Mouse (Mus musculus) kidney, embryonic 16.5 days (tissue): Measurements from ENCODE around the gene Tctex1d1. TPM values are rescaled to one million over a fixed set of nuclear protein-coding genes. Genes with fewer than 3 reads are reported as not detected.

Experiments
- ATAC-seq: fragments of 200-750 bp; cut with Nextera tagmentation; 2 replicates; pipeline ENCODE4 v1.8.0; 2017; ENCODE audit warnings: moderate TSS enrichment; ENCODE audit not compliant: low FRiP score, low TSS enrichment
- H3K27ac ChIP-seq: fragments of 300-500 bp; sonication (generic); 2 replicates; pipeline ENCODE4 v1.5.1; 2014; ENCODE audit warnings: low read length
- H3K27me3 ChIP-seq: fragments of 300-500 bp; sonication (generic); 2 replicates; pipeline ENCODE4 v1.6.1; 2014; ENCODE audit warnings: low read length, control low read depth, mixed read lengths; ENCODE audit not compliant: insufficient read depth
- H3K36me3 ChIP-seq: fragments of 300-500 bp; sonication (generic); 2 replicates; pipeline ENCODE4 v1.6.1; 2014; ENCODE audit warnings: low read length, control low read depth, mixed read lengths; ENCODE audit not compliant: insufficient read depth
- H3K4me1 ChIP-seq: fragments of 300-500 bp; sonication (generic); 2 replicates; pipeline ENCODE4 v1.6.1; 2014; ENCODE audit warnings: low read length, control low read depth, mixed read lengths; ENCODE audit not compliant: insufficient read depth
- H3K4me2 ChIP-seq: fragments of 300-500 bp; sonication (generic); replicated peaks from 2 replicates; pipeline ENCODE4 v1.6.1; 2014; ENCODE audit warnings: low read depth, low read length
- H3K4me3 ChIP-seq: fragments of 300-500 bp; sonication (generic); 2 replicates; pipeline ENCODE4 v1.5.1; 2014; ENCODE audit warnings: mild to moderate bottlenecking, low read length
- H3K9ac ChIP-seq: fragments of 300-500 bp; sonication (generic); replicated peaks from 2 replicates; pipeline ENCODE4 v1.6.1; 2014; ENCODE audit warnings: low read length
- H3K9me3 ChIP-seq: fragments of 300-500 bp; sonication (generic); 2 replicates; pipeline ENCODE4 v1.6.1; 2016; ENCODE audit warnings: low read length, control low read depth
- WGBS: fragments of 180-500 bp; shearing (Covaris S2); extraction: QIAGEN DNeasy Blood & Tissue Kit; methylation state at CpG from one replicate; pipeline ENCODE4 v1.1.7; 2014; 5-methylcytosine and 5-hydroxymethylcytosine counted together
- polyA plus RNA-seq: library from polyadenylated mRNA; unstranded; fragments of >200 nt; fragmentation: Nextera tagmentation; extraction: Ambion mirVana; gene quantifications from 2 replicates; pipeline ENCODE4 v1.2.1, GENCODE M21; 2015

Gene Tctex1d1
- polyA plus RNA-seq = 0.51 and 0.61 TPM in 2 replicates

DNA sequence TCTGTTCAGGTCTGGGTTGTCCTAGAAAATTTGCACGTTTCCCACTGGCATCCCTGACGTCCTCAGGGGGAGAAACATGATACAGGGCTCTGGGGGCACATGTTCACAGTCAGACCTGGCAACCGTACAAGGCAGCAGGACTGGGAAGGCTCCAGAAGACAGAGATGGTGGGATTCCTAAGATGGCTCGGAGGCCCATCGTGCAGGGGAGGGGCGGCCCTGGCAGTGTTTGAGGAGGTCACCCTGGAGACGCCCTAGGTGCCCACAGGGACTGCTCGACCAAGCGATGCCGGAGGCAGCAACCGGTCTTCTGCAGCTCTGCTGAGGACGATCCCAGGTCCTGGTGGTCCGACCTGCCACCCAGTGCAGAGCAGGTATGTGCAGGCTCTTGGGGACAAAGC is at the start of gene Tctex1d1:
TSS of gene Tctex1d1 (plus strand) at position 167 of the 400 bp plus-strand sequence.
- Histone ChIP-seq H3K9ac (peak within 1 kb of the TSS; percentile 5; the same call in 1 of the 2 replicates), H3K27me3 (peaks cover 6% of the 10 kb centered on the region; the same call in 1 of the 2 replicates), H3K36me3 (no peaks in the 10 kb centered on the region), H3K9me3 (no peaks in the 10 kb centered on the region), H3K4me3 (peak within 1 kb of the TSS; percentile 34), H3K4me2 (peak within 1 kb of the TSS; percentile 58), H3K4me1 (peaks cover 12% of the 10 kb centered on the region; the same call in 1 of the 2 replicates), H3K27ac (no peak within 1 kb of the TSS)
- WGBS = 2% methylated on average over 13 of the region's 13 CpGs
- peak; percentile 76 for ATAC-seq

DNA sequence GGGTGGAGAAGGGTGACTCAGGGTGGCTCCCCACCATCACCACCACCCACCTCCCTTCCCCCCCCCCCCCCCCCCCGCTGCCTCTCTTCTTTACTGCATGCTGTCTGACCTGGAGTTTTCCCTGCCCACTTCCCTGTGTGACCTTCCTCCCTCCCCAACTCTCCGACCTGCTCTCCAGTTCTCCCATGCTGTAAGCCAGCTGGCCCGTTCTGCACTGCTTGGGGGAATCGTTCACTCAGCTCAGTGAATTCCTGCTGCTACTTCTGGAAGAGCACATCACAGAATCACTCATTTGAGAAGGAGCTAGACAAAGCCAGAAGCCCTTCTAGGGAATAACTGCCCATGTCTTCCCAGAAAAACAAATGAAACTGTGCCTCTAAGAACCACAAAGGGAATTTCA is 48.9 kb upstream of the Tctex1d1 start:
- Histone ChIP-seq H3K27ac (no peak overlapping the region), H3K9ac (no peak overlapping the region), H3K9me3 (no peaks in the 10 kb centered on the region), H3K27me3 (no peaks in the 10 kb centered on the region), H3K36me3 (no peaks in the 10 kb centered on the region), H3K4me3 (no peak overlapping the region), H3K4me1 (no peaks in the 10 kb centered on the region), H3K4me2 (no peak overlapping the region)
- ATAC-seq = no peak
- WGBS = 25% methylated on average over 3 of the region's 4 CpGs

DNA sequence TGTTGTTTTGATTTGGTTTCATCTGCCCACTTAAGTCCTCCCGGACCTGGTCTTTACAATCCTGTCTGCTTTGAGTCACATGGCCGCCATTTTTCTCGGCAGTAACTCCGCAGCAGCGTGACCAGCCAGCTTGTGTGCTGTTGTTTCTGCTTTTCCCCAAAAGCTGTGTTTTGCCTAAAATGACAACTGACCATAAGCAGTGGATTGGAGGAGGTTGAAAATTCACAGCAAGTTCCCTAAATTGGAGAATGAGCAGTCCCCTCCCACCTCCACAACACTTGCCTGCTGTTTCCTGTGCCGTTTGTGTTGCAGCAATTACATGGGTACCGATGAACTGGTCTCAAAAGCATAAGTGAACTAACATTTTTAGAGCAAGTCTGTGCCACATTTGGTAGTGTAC is 47.7 kb upstream of the Tctex1d1 start:
- Histone ChIP-seq H3K27ac (no peak overlapping the region), H3K36me3 (no peaks in the 10 kb centered on the region), H3K9me3 (no peaks in the 10 kb centered on the region), H3K4me3 (no peak overlapping the region), H3K9ac (no peak overlapping the region), H3K4me1 (no peaks in the 10 kb centered on the region), H3K27me3 (no peaks in the 10 kb centered on the region), H3K4me2 (no peak overlapping the region)
- ATAC-seq = no peak
- 63% methylated on average over 7 of the region's 7 CpGs for WGBS

- Histone ChIP-seq H3K4me3 (no peak overlapping the region), H3K27me3 (no peaks in the 10 kb centered on the region), H3K36me3 (no peaks in the 10 kb centered on the region), H3K27ac (no peak overlapping the region), H3K4me1 (no peaks in the 10 kb centered on the region), H3K9ac (no peak overlapping the region), H3K4me2 (no peak overlapping the region), H3K9me3 (no peaks in the 10 kb centered on the region)
- 76% methylated on average over 3 of the region's 3 CpGs for WGBS
- ATAC-seq = no peak
These were observed 38.1 kb upstream of the Tctex1d1 start for GRCm38 (mm10) chr4:102940266-102940665.

DNA sequence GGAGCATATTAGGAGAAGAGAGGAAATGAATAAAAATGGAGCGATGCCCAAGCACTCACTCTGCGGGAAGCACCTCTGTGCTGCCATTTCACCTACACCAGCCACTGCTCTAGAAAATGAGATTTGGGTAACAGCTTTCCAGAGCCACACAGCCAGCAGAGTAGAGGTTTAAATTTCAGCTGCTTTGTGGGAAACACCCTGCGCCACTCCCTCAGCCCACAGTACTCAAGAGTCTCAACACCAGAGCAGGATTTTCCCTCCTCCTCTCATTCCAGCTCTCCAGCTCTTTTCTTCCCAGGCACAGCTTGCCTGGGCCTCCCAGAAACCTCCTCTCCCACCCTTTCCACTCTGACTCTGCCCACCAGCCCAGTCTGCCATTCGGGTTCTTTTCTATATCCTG is 37.7 kb upstream of the Tctex1d1 start:
- no peak overlapping the region for H3K4me3 ChIP-seq
- WGBS = 79% methylated on average over 4 of the region's 4 CpGs
- no peak overlapping the region for H3K4me2 ChIP-seq
- H3K4me1 ChIP-seq = no peaks in the 10 kb centered on the region
- no peaks in the 10 kb centered on the region for H3K36me3 ChIP-seq
- no peaks in the 10 kb centered on the region for H3K27me3 ChIP-seq
- H3K9me3 ChIP-seq = no peaks in the 10 kb centered on the region
- ATAC-seq = no peak
- H3K9ac ChIP-seq = no peak overlapping the region
- H3K27ac ChIP-seq = no peak overlapping the region

GRCm38 (mm10) chr4:102944325-102944724 is 34.1 kb upstream of the Tctex1d1 start:
- Histone ChIP-seq H3K4me1 (no peaks in the 10 kb centered on the region), H3K36me3 (no peaks in the 10 kb centered on the region), H3K9ac (no peak overlapping the region), H3K4me3 (no peak overlapping the region), H3K27me3 (no peaks in the 10 kb centered on the region), H3K9me3 (no peaks in the 10 kb centered on the region), H3K4me2 (no peak overlapping the region), H3K27ac (no peak overlapping the region)
- 71% methylated on average over 6 of the region's 6 CpGs for WGBS
- no peak for ATAC-seq

- H3K4me1 ChIP-seq = no peaks in the 10 kb centered on the region
- no peak overlapping the region for H3K27ac ChIP-seq
- no peak overlapping the region for H3K9ac ChIP-seq
- WGBS = 73% methylated on average over 2 of the region's 2 CpGs
- no peak for ATAC-seq
- H3K4me2 ChIP-seq = no peak overlapping the region
- no peak overlapping the region for H3K4me3 ChIP-seq
- H3K9me3 ChIP-seq = no peaks in the 10 kb centered on the region
- H3K36me3 ChIP-seq = no peaks in the 10 kb centered on the region
- no peaks in the 10 kb centered on the region for H3K27me3 ChIP-seq
These were observed 25.9 kb upstream of the Tctex1d1 start for GRCm38 (mm10) chr4:102952476-102952875.

DNA sequence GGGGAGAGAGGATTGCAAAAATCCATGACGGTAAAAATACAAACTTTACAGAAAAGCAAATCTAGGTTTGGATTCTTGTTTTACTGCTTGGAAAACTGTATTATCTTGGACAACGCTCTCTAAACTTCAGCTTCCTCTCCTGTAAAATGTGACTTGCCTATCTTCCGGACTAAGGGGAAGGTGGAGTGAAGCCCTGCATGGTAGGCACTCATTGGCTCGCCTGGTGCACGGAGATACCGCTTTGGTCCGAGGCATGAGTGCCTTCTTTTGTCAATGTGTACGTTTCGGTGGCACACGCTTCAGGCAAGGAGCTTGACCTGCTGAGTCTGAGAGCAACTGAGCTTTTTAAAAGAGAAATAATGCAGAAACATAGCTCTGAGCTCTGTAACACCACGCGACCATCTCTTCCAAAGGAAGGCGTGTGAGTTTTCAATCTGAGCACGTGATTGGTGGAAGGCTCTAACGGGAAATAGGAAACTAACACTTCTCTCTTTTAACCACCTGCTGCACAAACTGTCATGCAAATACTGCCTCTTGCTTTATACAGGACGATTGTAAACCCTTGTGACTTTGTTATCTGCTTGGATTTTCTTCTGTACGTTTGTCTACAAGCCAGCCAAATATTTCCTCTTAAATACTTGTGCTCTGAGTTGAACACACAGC is 23.0 kb upstream of the Tctex1d1 start:
- WGBS = 74% methylated on average over 17 of the region's 17 CpGs
- no peak overlapping the region for H3K4me2 ChIP-seq
- ATAC-seq = no peak

DNA sequence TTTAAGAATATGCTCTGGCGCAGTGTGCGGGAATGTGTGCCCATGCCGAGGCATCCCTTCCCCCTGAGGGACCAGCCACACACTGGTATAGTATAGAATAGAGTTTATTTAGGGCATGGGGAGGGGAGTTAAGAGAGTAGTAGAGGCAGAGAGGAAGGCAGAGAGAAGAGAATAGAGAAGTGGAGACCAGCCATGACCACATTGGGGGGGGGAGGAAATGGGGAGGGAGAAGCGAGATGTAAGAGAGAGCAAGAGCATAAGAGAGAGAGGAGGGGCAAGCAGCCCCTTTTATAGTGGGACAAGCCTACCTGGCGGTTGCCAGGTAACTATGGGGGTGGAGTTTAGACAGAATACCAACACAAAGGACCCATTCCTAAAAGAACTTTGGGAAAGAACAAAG is 19.0 kb upstream of the Tctex1d1 start:
- Histone ChIP-seq H3K9me3 (no peaks in the 10 kb centered on the region), H3K36me3 (no peaks in the 10 kb centered on the region), H3K4me2 (no peak overlapping the region), H3K4me1 (no peaks in the 10 kb centered on the region), H3K9ac (no peak overlapping the region), H3K27me3 (no peaks in the 10 kb centered on the region), H3K27ac (no peak overlapping the region), H3K4me3 (no peak overlapping the region)
- WGBS = 86% methylated on average over 5 of the region's 5 CpGs
- no peak for ATAC-seq

More for the DNA sequence above, 23.0 kb upstream of the Tctex1d1 start:
- H3K36me3 ChIP-seq = no peaks in the 10 kb centered on the region
- no peak overlapping the region for H3K27ac ChIP-seq
- no peaks in the 10 kb centered on the region for H3K27me3 ChIP-seq
- H3K9ac ChIP-seq = no peak overlapping the region
- H3K4me3 ChIP-seq = no peak overlapping the region
- H3K4me1 ChIP-seq = no peaks in the 10 kb centered on the region
- H3K9me3 ChIP-seq = no peaks in the 10 kb centered on the region

GRCm38 (mm10) chr4:102964174-102964573 is 14.2 kb upstream of the Tctex1d1 start:
- H3K9ac ChIP-seq = no peak overlapping the region

More at GRCm38 (mm10) chr4:102964174-102964573, 14.2 kb upstream of the Tctex1d1 start:
- H3K27ac ChIP-seq = no peak overlapping the region
- no peaks in the 10 kb centered on the region for H3K9me3 ChIP-seq
- H3K27me3 ChIP-seq = no peaks in the 10 kb centered on the region
- H3K36me3 ChIP-seq = no peaks in the 10 kb centered on the region
- no peak overlapping the region for H3K4me2 ChIP-seq
- no peak overlapping the region for H3K4me3 ChIP-seq
- ATAC-seq = no peak
- WGBS = 61% methylated on average over 3 of the region's 3 CpGs
- no peaks in the 10 kb centered on the region for H3K4me1 ChIP-seq
